8 mouse cellular contexts compared by ENCODE assay signal in the genomic region with DNA sequence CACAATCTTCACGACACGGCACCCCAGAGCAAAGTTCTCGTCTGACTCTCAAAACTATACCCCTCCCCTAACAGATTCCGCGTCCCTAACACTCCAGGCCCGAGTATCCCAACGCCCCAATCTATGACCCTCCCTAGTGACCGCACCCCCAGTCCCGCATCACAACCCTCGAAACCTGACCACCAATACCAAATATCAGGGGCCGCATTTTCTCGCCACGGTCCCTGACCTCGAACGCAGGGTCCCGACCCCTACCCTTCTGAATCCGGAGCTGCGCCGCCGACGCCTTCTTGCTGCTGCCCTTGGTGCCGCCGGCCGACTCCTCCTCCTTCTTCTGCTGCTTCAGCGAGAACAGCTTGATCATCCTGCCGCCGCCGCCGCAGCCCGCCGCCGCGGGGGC. TPM values are rescaled to one million over a fixed set of nuclear protein-coding genes. Genes with fewer than 3 reads are reported as not detected.
DNase-seq lines count a peak whose midpoint lies in the region; ATAC-seq lines count a peak whose summit lies in the region.

No protein-coding gene starts in this region.

- H3K4me2 ChIP-seq in lung, embryonic 15.5 days, result peak overlapping the region; percentile 82
- H3K4me2 ChIP-seq in forebrain, embryonic 12.5 days, result peak overlapping the region; percentile 91
- peak overlapping the region; percentile 86 for H3K4me2 ChIP-seq in liver, embryonic 15.5 days

- peak overlapping the region; percentile 96 for H3K9ac ChIP-seq in lung, embryonic 15.5 days
- peak overlapping the region; percentile 97 for H3K9ac ChIP-seq in forebrain, embryonic 12.5 days
- H3K9ac ChIP-seq in liver, embryonic 15.5 days, result peak overlapping the region; percentile 98

- peaks cover 25% of the 10 kb centered on the region for H3K36me3 ChIP-seq in lung, embryonic 15.5 days
- peaks cover 29% of the 10 kb centered on the region for H3K36me3 ChIP-seq in forebrain, embryonic 12.5 days (replicated peaks)
- peaks cover 33% of the 10 kb centered on the region for H3K36me3 ChIP-seq in liver, embryonic 15.5 days (replicated peaks)

- ATAC-seq in lung, embryonic 15.5 days (ENCODE audit: borderline replicate concordance, extremely low read depth, low FRiP score, low TSS enrichment), result no peak
- peak; percentile 7; the same call in 1 of the 2 replicates for ATAC-seq in forebrain, embryonic 12.5 days (ENCODE audit: low FRiP score)
- ATAC-seq in liver, embryonic 15.5 days (ENCODE audit: insufficient read depth), result peak; percentile 17

- peak; percentile 76 for DNase-seq in cerebellum, adult 11-12 months
- DNase-seq in cerebellum, postnatal 36 days, result no peak
- no peak for DNase-seq in lung, postnatal 4 days
- no peak for DNase-seq in B cell, adult 2 months
- no peak for DNase-seq in thymus, postnatal 0 days (ENCODE audit: low spot score)

- peaks cover 10% of the 10 kb centered on the region for H3K27me3 ChIP-seq in lung, embryonic 15.5 days
- H3K27me3 ChIP-seq in forebrain, embryonic 12.5 days, result peaks cover 18% of the 10 kb centered on the region
- peaks cover 16% of the 10 kb centered on the region for H3K27me3 ChIP-seq in liver, embryonic 15.5 days

- H3K4me1 ChIP-seq in lung, embryonic 15.5 days, result peaks cover 41% of the 10 kb centered on the region
- peaks cover 47% of the 10 kb centered on the region for H3K4me1 ChIP-seq in forebrain, embryonic 12.5 days
- peaks cover 63% of the 10 kb centered on the region for H3K4me1 ChIP-seq in liver, embryonic 15.5 days (replicated peaks)

- peak overlapping the region; percentile 66 for H3K4me3 ChIP-seq in lung, embryonic 15.5 days
- H3K4me3 ChIP-seq in forebrain, embryonic 12.5 days (replicated peaks), result peak overlapping the region; percentile 78
- peak overlapping the region; percentile 87 for H3K4me3 ChIP-seq in liver, embryonic 15.5 days (replicated peaks)

- H3K9me3 ChIP-seq in lung, embryonic 15.5 days, result no peaks in the 10 kb centered on the region
- no peaks in the 10 kb centered on the region for H3K9me3 ChIP-seq in forebrain, embryonic 12.5 days
- H3K9me3 ChIP-seq in liver, embryonic 15.5 days (replicated peaks), result no peaks in the 10 kb centered on the region

- under 1% methylated on average over 32 of the region's 33 CpGs for WGBS in lung, embryonic 15.5 days
- under 1% methylated on average over 32 of the region's 33 CpGs for WGBS in forebrain, embryonic 12.5 days
- under 1% methylated on average over 32 of the region's 33 CpGs for WGBS in liver, embryonic 15.5 days (ENCODE audit: insufficient replicate concordance)

- peak overlapping the region; percentile 100 for H3K27ac ChIP-seq in lung, embryonic 15.5 days
- H3K27ac ChIP-seq in forebrain, embryonic 12.5 days, result peak overlapping the region; percentile 100
- peak overlapping the region; percentile 98 for H3K27ac ChIP-seq in liver, embryonic 15.5 days (replicated peaks)

RNA-seq across cellular contexts. Expression of gene Ube2m, which starts 0.7 kb away (rescaled TPM):
- polyA plus RNA-seq in lung, embryonic 15.5 days (2015; fragmentation: Nextera tagmentation; extraction: Ambion mirVana), result 114 and 122 TPM in 2 replicates
- 107 and 154 TPM in 2 replicates for polyA plus RNA-seq in forebrain, embryonic 12.5 days (2016; fragmentation: Nextera tagmentation; extraction: Ambion mirVana)
- 64.5 and 72.3 TPM in 2 replicates for polyA plus RNA-seq in liver, embryonic 15.5 days (2015; fragmentation: Nextera tagmentation; extraction: Ambion mirVana)
- 90.8 and 91.5 TPM in 2 replicates for polyA plus RNA-seq in thymus, postnatal 0 days (2015; fragmentation: Nextera tagmentation; extraction: Ambion mirVana)

RNA-seq across cellular contexts. Expression of gene Chmp2a, which starts 2.8 kb away (rescaled TPM):
- polyA plus RNA-seq in lung, embryonic 15.5 days (2015; fragmentation: Nextera tagmentation; extraction: Ambion mirVana), result 138 and 140 TPM in 2 replicates
- polyA plus RNA-seq in forebrain, embryonic 12.5 days (2016; fragmentation: Nextera tagmentation; extraction: Ambion mirVana), result 127 and 132 TPM in 2 replicates
- 118 and 120 TPM in 2 replicates for polyA plus RNA-seq in liver, embryonic 15.5 days (2015; fragmentation: Nextera tagmentation; extraction: Ambion mirVana)
- polyA plus RNA-seq in thymus, postnatal 0 days (2015; fragmentation: Nextera tagmentation; extraction: Ambion mirVana), result 226 and 230 TPM in 2 replicates

RNA-seq across cellular contexts. Expression of gene Mzf1, which starts 17.2 kb away (rescaled TPM):
- 2.9 and 3.1 TPM in 2 replicates for polyA plus RNA-seq in lung, embryonic 15.5 days (2015; fragmentation: Nextera tagmentation; extraction: Ambion mirVana)
- 5.3 and 5.4 TPM in 2 replicates for polyA plus RNA-seq in forebrain, embryonic 12.5 days (2016; fragmentation: Nextera tagmentation; extraction: Ambion mirVana)
- polyA plus RNA-seq in liver, embryonic 15.5 days (2015; fragmentation: Nextera tagmentation; extraction: Ambion mirVana), result 0.37 and 0.44 TPM in 2 replicates
- 1.1 and 1.6 TPM in 2 replicates for polyA plus RNA-seq in thymus, postnatal 0 days (2015; fragmentation: Nextera tagmentation; extraction: Ambion mirVana)

RNA-seq across cellular contexts. Expression of gene Zbtb45, which starts 27.5 kb away (rescaled TPM):
- 24.8 and 27.8 TPM in 2 replicates for polyA plus RNA-seq in lung, embryonic 15.5 days (2015; fragmentation: Nextera tagmentation; extraction: Ambion mirVana)
- polyA plus RNA-seq in forebrain, embryonic 12.5 days (2016; fragmentation: Nextera tagmentation; extraction: Ambion mirVana), result 34.9 and 35.9 TPM in 2 replicates
- 11.8 and 13.3 TPM in 2 replicates for polyA plus RNA-seq in liver, embryonic 15.5 days (2015; fragmentation: Nextera tagmentation; extraction: Ambion mirVana)
- 27.8 and 30.8 TPM in 2 replicates for polyA plus RNA-seq in thymus, postnatal 0 days (2015; fragmentation: Nextera tagmentation; extraction: Ambion mirVana)

RNA-seq across cellular contexts. Expression of gene Trim28, which starts 38.5 kb away (rescaled TPM):
- 294 and 302 TPM in 2 replicates for polyA plus RNA-seq in lung, embryonic 15.5 days (2015; fragmentation: Nextera tagmentation; extraction: Ambion mirVana)
- 370 and 396 TPM in 2 replicates for polyA plus RNA-seq in forebrain, embryonic 12.5 days (2016; fragmentation: Nextera tagmentation; extraction: Ambion mirVana)
- polyA plus RNA-seq in liver, embryonic 15.5 days (2015; fragmentation: Nextera tagmentation; extraction: Ambion mirVana), result 75.3 and 89.4 TPM in 2 replicates
- polyA plus RNA-seq in thymus, postnatal 0 days (2015; fragmentation: Nextera tagmentation; extraction: Ambion mirVana), result 236 and 274 TPM in 2 replicates
